Mouse (Mus musculus): ENCODE results near the gene Kcnk10. TPM values are rescaled to one million over a fixed set of nuclear protein-coding genes. Genes with fewer than 3 reads are reported as not detected.

Gene Kcnk10
- total RNA-seq, 4 experiments from 2014 or later = 0.20 TPM; not detected in 3

DNA sequence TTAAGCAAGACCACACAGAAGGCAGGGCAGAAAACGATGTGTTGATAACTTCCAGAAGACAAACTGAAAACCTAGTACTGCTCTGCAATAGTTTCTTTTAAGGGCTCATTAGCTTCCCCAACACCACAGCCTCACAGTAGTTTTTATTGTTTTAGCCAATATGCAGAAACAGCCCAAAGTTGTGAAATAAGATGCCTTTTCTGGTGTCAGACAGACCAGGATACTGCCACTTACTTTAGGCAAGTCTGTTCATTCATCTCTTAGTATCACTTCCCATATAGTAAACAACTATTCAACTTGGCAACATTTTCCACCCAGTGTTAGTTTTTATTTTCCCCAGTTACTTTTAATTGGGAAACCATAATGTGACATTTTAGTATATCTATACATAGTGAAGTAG is 171.5 kb downstream of the Kcnk10 start:
- no peak for DNase-seq (ENCODE audit: low spot score)

DNA sequence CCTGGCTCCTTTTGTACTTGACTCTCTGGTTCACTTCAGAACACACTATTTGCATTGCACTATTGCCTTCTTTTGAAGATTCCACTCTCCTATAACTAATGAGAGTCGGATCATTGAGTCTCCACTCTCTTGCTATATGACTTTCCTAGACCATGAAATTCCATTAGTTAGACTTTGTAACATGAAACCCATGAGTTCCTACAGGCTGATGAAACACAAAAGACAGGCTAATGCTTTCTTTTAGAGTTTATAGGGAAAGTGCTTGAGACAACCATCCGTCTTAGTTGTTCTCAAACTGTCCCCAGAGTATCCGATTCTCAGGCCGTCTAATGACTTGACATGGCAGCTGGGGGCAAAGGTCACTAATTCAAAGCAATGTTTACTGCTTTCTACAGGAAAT is 172.0 kb downstream of the Kcnk10 start:
- DNase-seq (ENCODE audit: low spot score) = no peak

DNA sequence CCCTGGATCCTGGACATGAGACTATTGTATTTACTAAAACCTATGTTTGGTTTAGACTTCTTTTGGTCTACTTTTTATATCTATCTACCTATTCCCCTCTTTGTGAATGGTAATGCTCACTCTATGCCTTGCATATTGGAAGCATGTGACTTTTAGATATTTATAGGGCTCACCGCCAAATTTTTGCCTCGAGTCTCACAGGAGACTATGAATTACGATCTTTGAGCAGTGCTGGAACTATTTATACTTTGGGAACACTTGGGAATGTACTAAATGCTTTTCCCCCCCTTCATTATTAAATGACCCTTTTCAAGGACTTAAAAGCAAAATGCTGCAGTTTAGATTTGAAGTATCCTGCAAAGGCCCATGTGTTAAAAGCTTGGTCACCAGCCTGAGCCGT is 181.5 kb downstream of the Kcnk10 start:
- no peak for DNase-seq (ENCODE audit: low spot score)

DNA sequence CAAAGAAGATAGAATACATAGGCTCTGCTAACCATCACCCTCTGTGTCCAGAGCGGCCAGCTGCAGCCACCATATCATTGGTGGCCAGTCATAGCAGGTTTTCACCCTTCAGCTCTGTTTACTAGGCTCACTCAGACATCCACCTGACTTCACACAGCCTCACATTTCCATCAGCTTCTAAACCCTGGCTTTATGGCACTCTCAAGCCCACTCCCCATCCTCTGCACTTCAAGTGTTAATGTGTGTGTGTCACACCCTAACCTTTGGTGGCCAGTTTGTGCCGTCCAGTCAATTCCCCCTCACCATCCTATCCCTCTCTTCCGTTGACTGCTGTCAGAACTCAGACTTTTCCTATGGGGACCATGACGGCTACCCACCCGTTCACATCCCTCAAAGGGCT is 184.0 kb downstream of the Kcnk10 start:
- no peak for DNase-seq (ENCODE audit: low spot score)

DNA sequence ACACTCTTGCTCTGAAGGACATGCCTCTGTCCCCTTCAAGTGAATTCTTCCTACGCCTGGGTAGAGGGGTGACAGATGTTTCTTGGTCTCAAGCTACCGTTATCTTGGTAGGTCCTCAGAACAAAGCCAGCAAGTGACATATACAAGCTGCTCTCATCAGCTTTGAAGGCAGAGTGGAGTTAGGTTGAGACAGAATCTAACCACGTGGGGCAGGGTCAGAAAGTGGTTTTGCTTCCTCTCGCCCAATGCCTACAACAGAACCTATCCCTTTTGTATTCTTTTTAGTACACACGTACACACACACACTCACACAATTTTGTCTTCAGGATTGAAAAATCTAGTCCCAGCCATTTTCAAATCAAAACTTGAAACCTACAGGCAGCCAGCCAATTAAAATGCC is 186.8 kb downstream of the Kcnk10 start:
- no peak for DNase-seq (ENCODE audit: low spot score)

DNA sequence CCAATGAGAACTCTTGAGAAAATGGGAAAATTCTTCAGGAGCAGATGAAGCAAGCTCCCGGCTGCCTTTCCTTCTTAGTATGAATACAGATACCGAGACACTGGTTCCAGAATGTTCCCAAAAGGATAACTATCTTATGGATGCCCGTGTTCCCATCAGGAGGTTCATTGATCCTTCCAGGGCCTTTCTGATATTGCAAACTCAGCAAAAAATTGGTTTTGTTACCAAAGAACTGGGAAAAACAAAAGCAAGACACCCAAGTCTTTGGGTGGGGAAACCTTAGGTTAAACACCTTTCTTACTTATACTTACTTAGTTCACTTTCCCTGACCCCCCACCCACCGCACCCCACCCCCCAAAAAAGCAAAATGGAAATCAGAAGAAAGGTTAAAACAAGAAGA is 188.5 kb downstream of the Kcnk10 start:
- DNase-seq (ENCODE audit: low spot score) = no peak

Other genes with a start within 250 kb of the Kcnk10 start
- gene Spata7, start 49.8 kb upstream of the Kcnk10 start, total RNA-seq (2022) = 1 to 10 TPM; 3.8 to 7.2 (median 5.0) TPM
- gene Ptpn21, start 159.1 kb upstream of the Kcnk10 start, total RNA-seq (2022) = 10 to 100 TPM; 26.0 to 37.7 (median 30.3) TPM
- gene Zc3h14, start 168.7 kb upstream of the Kcnk10 start, total RNA-seq (2022) = 10 to 100 TPM; 60.1 to 63.9 (median 61.8) TPM

All from heart, adult 8-10 months (tissue).